Mouse (Mus musculus) adipose tissue, adult 10 weeks (tissue): ENCODE results near the gene Hoxc5. TPM values are rescaled to one million over a fixed set of nuclear protein-coding genes. Genes with fewer than 3 reads are reported as not detected.

Experiments used
- polyA plus RNA-seq: library from polyadenylated mRNA; stranded (reverse); fragments of 350-450 nt; fragmentation: Illumina TruSeq; extraction: RNeasy Lipid Tissue Mini Kit (QIAGEN cat#74804); gene quantifications from one replicate; pipeline ENCODE4 v1.2.3, GENCODE M21; 2014; ENCODE audit warnings: low read depth, low replicate concordance

The Hoxc5 gene
- 5.4 TPM for polyA plus RNA-seq

GRCm38 (mm10) chr15:102967312-102967510, at the start of gene Hoxc5:
Gene Hoxc5, plus strand, starts transcription at chr15:102967443.

GRCm38 (mm10) chr15:102921053-102922011, 45.9 kb upstream of the Hoxc5 start, which contains the start of gene Hoxc13:
Gene Hoxc13, plus strand, starts transcription at chr15:102921103.

GRCm38 (mm10) chr15:102936279-102936972, 30.8 kb upstream of the Hoxc5 start, which contains the start of gene Hoxc12:
Gene Hoxc12, plus strand, starts transcription at chr15:102936757.

GRCm38 (mm10) chr15:102954192-102955006, 12.8 kb upstream of the Hoxc5 start, which contains the start of gene Hoxc11:
Gene Hoxc11, plus strand, starts transcription at chr15:102954427.

DNA sequence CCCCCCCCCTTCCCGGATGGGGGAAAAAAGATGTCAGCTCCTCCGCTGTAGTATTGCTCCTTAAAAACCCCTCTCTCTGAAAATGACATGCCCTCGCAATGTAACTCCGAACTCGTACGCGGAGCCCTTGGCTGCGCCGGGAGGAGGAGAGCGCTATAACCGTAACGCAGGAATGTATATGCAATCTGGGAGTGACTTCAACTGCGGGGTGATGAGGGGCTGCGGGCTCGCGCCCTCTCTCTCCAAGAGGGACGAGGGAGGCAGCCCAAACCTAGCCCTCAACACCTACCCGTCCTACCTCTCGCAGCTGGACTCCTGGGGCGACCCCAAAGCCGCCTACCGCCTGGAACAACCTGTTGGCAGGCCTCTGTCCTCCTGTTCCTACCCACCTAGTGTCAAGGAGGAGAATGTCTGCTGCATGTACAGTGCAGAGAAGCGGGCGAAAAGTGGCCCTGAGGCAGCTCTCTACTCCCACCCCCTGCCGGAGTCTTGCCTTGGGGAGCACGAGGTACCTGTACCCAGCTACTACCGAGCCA, 399 bp upstream of the Hoxc5 start, which contains the start of gene Hoxc10:
Gene Hoxc10 (plus strand): TSS at position 21 of the 536 bp plus-strand sequence.

GRCm38 (mm10) chr15:102976171-102976570, 8.9 kb downstream of the Hoxc5 start, which contains the start of gene Hoxc9:
Gene Hoxc9, plus strand, starts transcription at chr15:102976439.

DNA sequence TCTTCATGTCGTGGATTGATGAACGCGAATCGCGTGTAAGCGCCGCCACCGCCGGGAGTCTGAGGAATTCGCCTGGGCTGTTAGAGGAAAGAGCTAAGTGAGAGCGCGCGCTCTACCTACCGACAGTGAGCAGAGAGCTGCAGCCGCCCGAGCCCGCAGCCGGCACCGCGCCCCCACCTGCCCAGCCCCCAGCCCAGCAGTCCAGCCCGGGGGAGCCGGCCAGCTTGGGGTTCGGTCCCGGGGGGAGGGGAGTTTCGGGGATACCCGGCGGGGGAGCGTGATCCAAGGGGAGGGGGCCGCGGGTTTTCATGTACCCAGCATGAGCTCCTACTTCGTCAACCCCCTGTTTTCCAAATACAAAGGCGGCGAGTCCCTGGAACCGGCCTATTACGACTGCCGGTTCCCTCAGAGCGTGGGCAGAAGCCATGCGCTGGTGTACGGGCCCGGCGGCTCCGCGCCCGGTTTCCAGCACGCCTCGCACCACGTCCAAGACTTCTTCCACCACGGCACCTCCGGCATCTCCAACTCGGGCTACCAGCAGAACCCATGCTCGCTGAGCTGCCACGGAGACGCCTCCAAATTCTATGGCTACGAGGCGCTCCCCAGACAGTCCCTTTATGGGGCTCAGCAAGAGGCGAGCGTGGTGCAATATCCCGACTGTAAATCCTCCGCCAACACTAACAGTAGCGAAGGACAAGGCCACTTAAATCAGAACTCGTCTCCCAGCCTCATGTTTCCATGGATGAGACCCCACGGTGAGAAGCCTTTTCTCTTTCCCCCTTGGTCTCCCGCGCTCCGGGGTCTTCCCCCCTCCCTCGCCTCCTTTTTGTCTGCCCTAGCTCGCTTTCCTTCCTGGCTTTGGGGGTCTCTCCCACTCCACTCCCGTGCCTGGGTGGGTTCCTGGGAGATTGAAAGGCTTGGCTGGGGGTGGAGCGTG, 23.5 kb downstream of the Hoxc5 start, which contains the start of gene Hoxc8:
Gene Hoxc8 (plus strand): TSS at position 147 of the 937 bp plus-strand sequence.

GRCm38 (mm10) chr15:102997939-102998355, 30.7 kb downstream of the Hoxc5 start, which contains the start of gene Hoxc6:
Gene Hoxc6, plus strand, starts transcription at chr15:102998257.

GRCm38 (mm10) chr15:103018636-103019035, 51.4 kb downstream of the Hoxc5 start, which contains the start of gene Hoxc4:
Gene Hoxc4, plus strand, starts transcription at chr15:103018934.

Other genes with a start within 250 kb of the Hoxc5 start
- gene Calcoco1, start 245.3 kb upstream of the Hoxc5 start, polyA plus RNA-seq = 70.6 TPM
- gene Hoxc13, start 46.3 kb upstream of the Hoxc5 start, polyA plus RNA-seq = not detected
- gene Hoxc12, start 30.7 kb upstream of the Hoxc5 start, polyA plus RNA-seq = not detected
- gene Hoxc11, start 13.0 kb upstream of the Hoxc5 start, polyA plus RNA-seq = not detected
- gene Hoxc10, start 647 bp upstream of the Hoxc5 start, polyA plus RNA-seq = 0.57 TPM
- gene Hoxc9, start 9.0 kb downstream of the Hoxc5 start, polyA plus RNA-seq = 2.5 TPM
- gene Hoxc8, start 23.2 kb downstream of the Hoxc5 start, polyA plus RNA-seq = 50.3 TPM
- 24.0 TPM for gene Hoxc6, start 30.8 kb downstream of the Hoxc5 start, polyA plus RNA-seq
- 11.1 TPM for gene Hoxc4, start 51.5 kb downstream of the Hoxc5 start, polyA plus RNA-seq
- gene Smug1, start 199.6 kb downstream of the Hoxc5 start, polyA plus RNA-seq = 13.3 TPM